Comparison of ENCODE assay signal across 8 mouse cellular contexts in genomic region chr3:45378145-45378544, GRCm38 (mm10). TPM values are rescaled to one million over a fixed set of nuclear protein-coding genes. Genes with fewer than 3 reads are reported as not detected.
A peak's percentile ranks its signal among the peaks of the same experiment; 100 is the strongest.
DNase-seq lines count a peak whose midpoint lies in the region; ATAC-seq and TF ChIP-seq lines count a peak whose summit lies in the region.

Gene Pcdh10 (plus strand): TSS chr3:45378398.

- peak; percentile 13 for DNase-seq in thymus, postnatal 25 days
- no peak for DNase-seq in thymus, postnatal 36 days
- DNase-seq in forebrain, embryonic 11.5 days (ENCODE audit: low spot score): peak; percentile 98
- peak; percentile 95 for DNase-seq in kidney, postnatal 0 days (ENCODE audit: low spot score)

- H3K9me3 ChIP-seq in forebrain, embryonic 11.5 days (ENCODE audit: control insufficient read depth, low read length): no peaks in the 10 kb centered on the region
- H3K9me3 ChIP-seq in heart, embryonic 14.5 days (ENCODE audit: control insufficient read depth, low read length): no peaks in the 10 kb centered on the region
- no peaks in the 10 kb centered on the region for H3K9me3 ChIP-seq in kidney, postnatal 0 days (replicated peaks; ENCODE audit: low read length)
- no peaks in the 10 kb centered on the region for H3K9me3 ChIP-seq in limb, embryonic 15.5 days
- no peaks in the 10 kb centered on the region for H3K9me3 ChIP-seq in midbrain, embryonic 16.5 days (replicated peaks; ENCODE audit: control insufficient read depth, low read length, poor library complexity, severe bottlenecking)

- no peaks in the 10 kb centered on the region for H3K36me3 ChIP-seq in forebrain, embryonic 11.5 days (ENCODE audit: control insufficient read depth, insufficient read depth, low read length)
- H3K36me3 ChIP-seq in heart, embryonic 14.5 days (ENCODE audit: control insufficient read depth, insufficient read depth, low read length): no peaks in the 10 kb centered on the region
- no peaks in the 10 kb centered on the region for H3K36me3 ChIP-seq in kidney, postnatal 0 days (ENCODE audit: insufficient read depth, low read length)
- no peaks in the 10 kb centered on the region for H3K36me3 ChIP-seq in limb, embryonic 15.5 days
- H3K36me3 ChIP-seq in midbrain, embryonic 16.5 days (ENCODE audit: control insufficient read depth, insufficient read depth, low read length): no peaks in the 10 kb centered on the region
- H3K36me3 ChIP-seq in testis, adult 2 months (ENCODE audit: control insufficient read depth, insufficient read depth, low read length): no peaks in the 10 kb centered on the region

- peak within 1 kb of the TSS; percentile 80 for H3K9ac ChIP-seq in forebrain, embryonic 11.5 days (ENCODE audit: low read length)
- H3K9ac ChIP-seq in heart, embryonic 14.5 days (ENCODE audit: low read length): peak within 1 kb of the TSS; percentile 41
- H3K9ac ChIP-seq in kidney, postnatal 0 days (ENCODE audit: low read depth, low read length): no peak within 1 kb of the TSS
- H3K9ac ChIP-seq in limb, embryonic 15.5 days: peak within 1 kb of the TSS; percentile 50
- H3K9ac ChIP-seq in midbrain, embryonic 16.5 days (ENCODE audit: low read depth, low read length): peak within 1 kb of the TSS; percentile 92

- peak; percentile 33; the same call in 1 of the 2 replicates for TF ChIP-seq POLR2A in testis, adult 2 months (IDR thresholded peaks at IDR 0.05; ENCODE audit: control insufficient read depth, low read depth, low read length)

- peak; percentile 27; the same call in 1 of the 2 replicates for TF ChIP-seq CTCF in kidney, postnatal 0 days (IDR thresholded peaks at IDR 0.05; ENCODE audit: low read depth)
- TF ChIP-seq CTCF in testis, adult 2 months (IDR thresholded peaks at IDR 0.05; ENCODE audit: control insufficient read depth, insufficient read depth, insufficient replicate concordance, low read depth, low read length): no peak

- peak; percentile 86 for ATAC-seq in forebrain, embryonic 11.5 days (replicated peaks; ENCODE audit: low FRiP score)
- peak; percentile 80 for ATAC-seq in heart, embryonic 14.5 days (ENCODE audit: insufficient number of reproducible peaks, insufficient read depth, low FRiP score, low read depth)
- peak; percentile 91 for ATAC-seq in kidney, postnatal 0 days (replicated peaks; ENCODE audit: low FRiP score, low read depth)
- ATAC-seq in limb, embryonic 15.5 days (ENCODE audit: insufficient number of reproducible peaks, low FRiP score, low TSS enrichment, low read depth): peak; percentile 87
- ATAC-seq in midbrain, embryonic 16.5 days: peak; percentile 86

- H3K4me3 ChIP-seq in forebrain, embryonic 11.5 days (ENCODE audit: low read depth, low read length): peak within 1 kb of the TSS; percentile 65
- H3K4me3 ChIP-seq in heart, embryonic 14.5 days (ENCODE audit: control insufficient read depth in 1 of 2, insufficient read depth in 1 of 2, low read depth in 1 of 2, low read length in 2 of 2): peak within 1 kb of the TSS; percentile 56 to 63
- H3K4me3 ChIP-seq in kidney, postnatal 0 days (replicated peaks; ENCODE audit: low read depth, low read length): peak within 1 kb of the TSS; percentile 48
- peak within 1 kb of the TSS; percentile 66 for H3K4me3 ChIP-seq in limb, embryonic 15.5 days
- peak within 1 kb of the TSS; percentile 69 for H3K4me3 ChIP-seq in midbrain, embryonic 16.5 days (ENCODE audit: low read depth, low read length)
- H3K4me3 ChIP-seq in testis, adult 2 months (ENCODE audit: control insufficient read depth, low read depth, low read length): peak within 1 kb of the TSS; percentile 79

- peaks cover 3% of the 10 kb centered on the region for H3K27me3 ChIP-seq in forebrain, embryonic 11.5 days (ENCODE audit: control insufficient read depth, insufficient read depth, low read length)
- peaks cover 48% of the 10 kb centered on the region for H3K27me3 ChIP-seq in heart, embryonic 14.5 days (ENCODE audit: control insufficient read depth, insufficient read depth, low read length)
- peaks cover 39% of the 10 kb centered on the region for H3K27me3 ChIP-seq in kidney, postnatal 0 days (ENCODE audit: insufficient read depth, low read length)
- peaks cover 42% of the 10 kb centered on the region for H3K27me3 ChIP-seq in limb, embryonic 15.5 days
- H3K27me3 ChIP-seq in midbrain, embryonic 16.5 days (ENCODE audit: control insufficient read depth, insufficient read depth, low read depth, low read length): no peaks in the 10 kb centered on the region
- H3K27me3 ChIP-seq in testis, adult 2 months (ENCODE audit: control insufficient read depth, insufficient read depth, low read length): peaks cover 3% of the 10 kb centered on the region; the same call in 1 of the 2 replicates

- H3K4me2 ChIP-seq in forebrain, embryonic 11.5 days (ENCODE audit: low read depth, low read length, severe bottlenecking): peak within 1 kb of the TSS; percentile 82
- H3K4me2 ChIP-seq in heart, embryonic 14.5 days (ENCODE audit: low read length): peak within 1 kb of the TSS; percentile 100
- H3K4me2 ChIP-seq in kidney, postnatal 0 days (ENCODE audit: low read length): peak within 1 kb of the TSS; percentile 95
- H3K4me2 ChIP-seq in limb, embryonic 15.5 days: peak within 1 kb of the TSS; percentile 94
- peak within 1 kb of the TSS; percentile 80 for H3K4me2 ChIP-seq in midbrain, embryonic 16.5 days (ENCODE audit: low read length)

- under 1% methylated on average over 26 of the region's 26 CpGs for WGBS in forebrain, embryonic 11.5 days
- WGBS in heart, embryonic 14.5 days: under 1% methylated on average over 26 of the region's 26 CpGs
- under 1% methylated on average over 26 of the region's 26 CpGs for WGBS in kidney, postnatal 0 days
- under 1% methylated on average over 26 of the region's 26 CpGs for WGBS in limb, embryonic 15.5 days
- under 1% methylated on average over 26 of the region's 26 CpGs for WGBS in midbrain, embryonic 16.5 days

- peak within 1 kb of the TSS; percentile 57 for H3K27ac ChIP-seq in forebrain, embryonic 11.5 days (ENCODE audit: low read depth, low read length)
- H3K27ac ChIP-seq in heart, embryonic 14.5 days (replicated peaks in 1 of 2; ENCODE audit: control insufficient read depth in 1 of 2, insufficient read depth in 1 of 2, low read depth in 2 of 2, low read length in 2 of 2): no peak within 1 kb of the TSS
- no peak within 1 kb of the TSS for H3K27ac ChIP-seq in kidney, postnatal 0 days
- H3K27ac ChIP-seq in limb, embryonic 15.5 days: peak within 1 kb of the TSS; percentile 82
- H3K27ac ChIP-seq in midbrain, embryonic 16.5 days (ENCODE audit: low read length): peak within 1 kb of the TSS; percentile 95
- no peak within 1 kb of the TSS for H3K27ac ChIP-seq in testis, adult 2 months (ENCODE audit: control insufficient read depth, insufficient read depth, low read depth, low read length)

- 0 out of 2 replicates have a peak, but pooled peaks cover 5% of the 10 kb centered on the region for H3K4me1 ChIP-seq in forebrain, embryonic 11.5 days (replicated peaks; ENCODE audit: control insufficient read depth, insufficient read depth, low read length)
- H3K4me1 ChIP-seq in heart, embryonic 14.5 days (ENCODE audit: control insufficient read depth in 2 of 2, insufficient read depth in 2 of 2, low read length in 2 of 2): peaks cover 11 to 32% of the 10 kb centered on the region in 2 experiments; a peak in 3 of 4 replicates
- H3K4me1 ChIP-seq in kidney, postnatal 0 days (replicated peaks; ENCODE audit: insufficient read depth, low read length): peaks cover 28% of the 10 kb centered on the region
- H3K4me1 ChIP-seq in limb, embryonic 15.5 days: peaks cover 40% of the 10 kb centered on the region
- H3K4me1 ChIP-seq in midbrain, embryonic 16.5 days (ENCODE audit: control insufficient read depth, insufficient read depth, low read length): peaks cover 4% of the 10 kb centered on the region
- H3K4me1 ChIP-seq in testis, adult 2 months (ENCODE audit: control insufficient read depth, insufficient read depth, low read length): peaks cover 33% of the 10 kb centered on the region

RNA-seq across cellular contexts. Expression of gene Pcdh10, which starts in this region (rescaled TPM):
- polyA plus RNA-seq in forebrain, embryonic 11.5 days (2014; fragmentation: Nextera tagmentation; extraction: Ambion mirVana): 6.8 and 9.2 TPM in 2 replicates
- 0.04 and 0.22 TPM in 2 replicates for polyA plus RNA-seq in heart, embryonic 14.5 days (2014; fragmentation: Nextera tagmentation; extraction: Ambion mirVana)
- polyA plus RNA-seq in kidney, postnatal 0 days (2015; fragmentation: Nextera tagmentation; extraction: Ambion mirVana): 0.14 and 0.22 TPM in 2 replicates
- 4.1 and 6.2 TPM in 2 replicates for polyA plus RNA-seq in limb, embryonic 15.5 days (2015; fragmentation: Nextera tagmentation; extraction: Ambion mirVana)
- polyA plus RNA-seq in midbrain, embryonic 16.5 days (2015; fragmentation: Nextera tagmentation; extraction: Ambion mirVana): 21.6 and 21.9 TPM in 2 replicates
- polyA plus RNA-seq in testis, adult 2 months (2012; rRNA removed): 1.0 and 1.5 TPM in 2 replicates

Comparison
In these comparisons a context has a peak if more than half of its experiments do, and no peak if none do; other contexts are left out.
1. DNase-seq: peak in thymus, postnatal 25 days (single experiment) and forebrain, embryonic 11.5 days (single experiment); none in thymus, postnatal 36 days (0 of 2).
2. Peak in ATAC-seq, H3K4me3 ChIP-seq, H3K9ac ChIP-seq and H3K4me2 ChIP-seq in heart, embryonic 14.5 days; RNA of the gene not detected or under 1 TPM.
3. Peak in DNase-seq, ATAC-seq, H3K4me3 ChIP-seq and H3K4me2 ChIP-seq in kidney, postnatal 0 days; RNA of the gene not detected or under 1 TPM.
4. H3K27ac ChIP-seq: peak in forebrain, embryonic 11.5 days (single experiment), limb, embryonic 15.5 days (single experiment) and midbrain, embryonic 16.5 days (single experiment); none in heart, embryonic 14.5 days (0 of 2), kidney, postnatal 0 days (single experiment) and testis, adult 2 months (single experiment).
5. Peak in every context shown above with its lines, with median percentiles within 50 percentile points of each other: ATAC-seq, H3K4me2 ChIP-seq and H3K4me3 ChIP-seq.